Mouse (Mus musculus): ENCODE results near the gene Sec14l2. TPM values are rescaled to one million over a fixed set of nuclear protein-coding genes. Genes with fewer than 3 reads are reported as not detected.

Gene Sec14l2
- total RNA-seq, 2 experiments from 2014 or later, result 0.44 to 0.87 TPM

DNA sequence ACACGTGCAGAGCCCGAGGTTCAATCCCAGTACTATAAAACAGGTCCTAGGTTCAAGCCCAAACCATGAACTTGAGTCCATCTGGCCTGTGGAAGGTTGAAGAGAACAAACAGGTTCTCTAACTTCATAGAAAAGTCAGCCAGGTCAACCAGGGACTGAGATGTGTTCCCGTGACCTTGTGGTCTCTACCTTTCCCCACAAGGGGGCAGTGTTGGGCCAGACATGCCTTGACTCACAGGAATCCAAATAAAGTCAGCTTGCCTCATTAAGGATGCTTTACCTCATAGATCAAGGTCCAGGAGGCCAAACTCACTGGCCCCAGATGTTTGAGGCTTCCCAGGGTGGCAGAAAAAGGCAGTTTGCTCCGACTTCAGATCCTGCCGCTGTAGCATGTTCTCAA is 69.6 kb downstream of the Sec14l2 start:
- DNase-seq, result peak; percentile 42 to 80

DNA sequence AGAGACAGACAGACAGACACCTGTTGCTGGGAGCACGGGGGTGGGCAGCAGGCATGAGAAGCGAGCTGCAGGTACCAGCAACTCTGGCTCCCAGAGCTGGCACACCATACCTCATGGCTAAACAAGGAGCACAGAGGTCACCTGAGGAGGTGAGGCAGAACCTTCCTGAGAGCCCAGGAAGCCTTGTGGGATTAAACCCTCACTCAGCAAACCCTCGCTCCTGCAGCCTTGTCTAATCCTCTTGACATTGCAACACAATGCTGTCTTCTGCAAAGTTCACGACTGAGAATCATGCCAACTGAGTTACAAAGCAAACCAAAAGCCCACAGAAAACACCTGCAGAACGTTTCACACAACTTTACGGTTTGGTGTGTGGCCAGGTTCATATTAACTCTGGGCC is 74.8 kb downstream of the Sec14l2 start:
- DNase-seq, result no peak

DNA sequence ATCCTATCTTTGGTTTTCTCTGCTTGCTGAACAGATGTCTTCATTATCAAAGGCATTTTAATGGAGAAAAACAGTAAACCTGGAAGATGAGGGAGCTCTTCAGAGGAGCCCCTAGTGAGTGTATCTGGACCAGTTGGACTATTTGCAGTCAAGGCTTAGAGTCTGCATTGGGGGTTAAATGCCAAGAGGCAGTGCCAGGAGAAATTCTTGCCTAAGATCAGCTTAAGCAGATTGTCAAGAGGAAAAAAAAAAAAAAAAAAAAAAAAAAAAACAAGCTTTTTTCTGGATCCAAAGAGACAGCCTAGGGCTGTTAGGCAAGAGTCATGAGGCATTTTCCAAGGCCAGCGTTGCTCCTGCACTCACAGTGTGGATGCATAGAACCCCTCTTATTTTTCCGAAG is 75.4 kb downstream of the Sec14l2 start:
- no peak for DNase-seq

Small RNA genes within 50 kb of the gene (microRNA-seq; reads per million reads assigned to microRNA genes)
- gene Mir3060, result 0.38 to 0.54 reads per million in 2 experiments

Other genes with a start within 250 kb of the Sec14l2 start
- under 1 TPM; 0.55 to 0.64 TPM for gene 4921536K21Rik, start 228.3 kb downstream of the Sec14l2 start, total RNA-seq (2021)
- 10 to 100 TPM; 28.3 to 28.6 TPM for gene Dusp18, start 228.2 kb downstream of the Sec14l2 start, total RNA-seq (2021)
- 1 to 10 TPM; 3.5 TPM for gene Slc35e4, start 208.8 kb downstream of the Sec14l2 start, total RNA-seq (2021)
- 10 to 100 TPM; 37.9 to 50.5 TPM for gene Tcn2, start 191.3 kb downstream of the Sec14l2 start, total RNA-seq (2021)
- gene Pes1, start 159.4 kb downstream of the Sec14l2 start, total RNA-seq (2021), result 10 to 100 TPM; 27.4 to 27.6 TPM
- not detected for gene 4930556J24Rik, start 146.6 kb downstream of the Sec14l2 start, total RNA-seq (2021)
- gene Gal3st1, start 139.8 kb downstream of the Sec14l2 start, total RNA-seq (2021), result under 1 TPM; 0.15 to 0.23 TPM
- under 1 TPM; 0.25 to 0.85 TPM for gene Sec14l4, start 92.0 kb downstream of the Sec14l2 start, total RNA-seq (2021)
- gene Sec14l3, start 58.6 kb downstream of the Sec14l2 start, total RNA-seq (2021), result 1 to 10 TPM in 1 of 2 experiments, not detected in 1; 6.2 TPM
- 100 to 1,000 TPM; 133 to 172 TPM for gene Mtfp1, start 28.0 kb downstream of the Sec14l2 start, total RNA-seq (2021)
- 10 to 100 TPM; 11.6 to 13.5 TPM for gene Rnf215, start 11.8 kb upstream of the Sec14l2 start, total RNA-seq (2021)
- gene Ccdc157, start 36.9 kb upstream of the Sec14l2 start, total RNA-seq (2021), result 1 to 10 TPM; 3.5 to 5.2 TPM
- gene Sf3a1, start 36.9 kb upstream of the Sec14l2 start, total RNA-seq (2021), result 10 to 100 TPM; 33.4 to 38.3 TPM
- 10 to 100 TPM; 11.5 to 11.9 TPM for gene Tbc1d10a, start 63.4 kb upstream of the Sec14l2 start, total RNA-seq (2021)
- 1 to 10 TPM; 5.7 to 5.9 TPM for gene Castor1, start 94.8 kb upstream of the Sec14l2 start, total RNA-seq (2021)
- under 1 TPM in 1 of 2 experiments, not detected in 1; 0.15 TPM for gene Osm, start 113.0 kb upstream of the Sec14l2 start, total RNA-seq (2021)
- under 1 TPM; 0.10 TPM for gene Lif, start 134.1 kb upstream of the Sec14l2 start, total RNA-seq (2021)

Data from heart, adult 18-20 months (tissue).